Comparison of ENCODE assay signal across 10 mouse cellular contexts in the genomic region with DNA sequence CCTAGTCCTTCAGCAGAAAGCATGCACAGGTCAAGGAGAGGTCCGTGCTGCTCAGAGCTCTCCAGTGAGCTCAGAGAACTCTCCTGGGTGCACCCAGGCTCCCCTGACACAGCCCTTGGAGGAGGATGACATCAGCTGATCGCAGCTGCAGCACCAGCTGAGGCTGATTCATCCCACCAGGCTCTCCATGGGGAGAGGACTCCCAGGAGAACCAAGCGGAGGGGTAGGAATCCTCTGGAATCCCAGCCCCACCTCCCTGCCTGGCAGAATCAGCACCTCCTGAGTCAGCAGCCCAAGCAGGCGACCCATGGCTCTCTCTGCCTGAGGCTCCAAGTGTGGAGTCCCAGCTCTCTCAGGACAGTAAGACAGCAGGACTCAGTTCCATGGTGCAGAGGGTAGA. TPM values are rescaled to one million over a fixed set of nuclear protein-coding genes. Genes with fewer than 3 reads are reported as not detected.
A peak's percentile ranks its signal among the peaks of the same experiment; 100 is the strongest.
DNase-seq lines count a peak whose midpoint lies in the region; ATAC-seq and TF ChIP-seq lines count a peak whose summit lies in the region.
"Had no signal": no experiment of that assay in that cellular context is flagged by ENCODE, and none has a peak within 500 bp of the region (broad histone marks: within the 10 kb centered on the region; RNA-seq: fewer than 3 reads in every experiment).

No protein-coding gene starts in this region.

- no peak overlapping the region for H3K4me2 ChIP-seq in intestine, embryonic 15.5 days (replicated peaks)
- no peak overlapping the region for H3K4me2 ChIP-seq in intestine, embryonic 16.5 days (ENCODE audit: low read depth, low read length)
- no peak overlapping the region for H3K4me2 ChIP-seq in liver, postnatal 0 days (ENCODE audit: low read depth, low read length)
- H3K4me2 ChIP-seq: stomach, embryonic 15.5 days had no signal

- peaks cover 6% of the 10 kb centered on the region; the same call in 1 of the 2 replicates for H3K4me1 ChIP-seq in intestine, embryonic 15.5 days (replicated peaks)
- H3K4me1 ChIP-seq in intestine, embryonic 16.5 days (ENCODE audit: control insufficient read depth, insufficient read depth, low read length): peaks cover 10% of the 10 kb centered on the region
- 0 out of 2 replicates have a peak, but pooled peaks cover 2% of the 10 kb centered on the region for H3K4me1 ChIP-seq in liver, postnatal 0 days (ENCODE audit: insufficient read depth)

- peak; percentile 49; the same call in 1 of the 2 replicates for ATAC-seq in intestine, embryonic 15.5 days
- ATAC-seq in intestine, embryonic 16.5 days: no peak
- no peak for ATAC-seq in erythroblast, adult 5-6 weeks (replicated peaks; ENCODE audit: low FRiP score, poor library complexity, severe bottlenecking)
- no peak for ATAC-seq in liver, postnatal 0 days

- H3K36me3 ChIP-seq in intestine, embryonic 15.5 days: no peaks in the 10 kb centered on the region
- H3K36me3 ChIP-seq in intestine, embryonic 16.5 days (ENCODE audit: control insufficient read depth, insufficient read depth, low read length): no peaks in the 10 kb centered on the region
- no peaks in the 10 kb centered on the region for H3K36me3 ChIP-seq in liver, postnatal 0 days (replicated peaks; ENCODE audit: insufficient read depth, low read length)
- H3K36me3 ChIP-seq: stomach, embryonic 15.5 days had no signal

- DNase-seq in MN1 (ENCODE audit: low spot score): peak; percentile 95
- peak; percentile 82 to 85 for DNase-seq in adrenal gland, postnatal 36 days
- DNase-seq in left cerebral cortex, adult 18-20 months (ENCODE audit: low spot score in 2 of 2): peak; percentile 72 to 76
- no peak for DNase-seq in liver, postnatal 0 days
- DNase-seq in thymus, postnatal 0 days (ENCODE audit: low spot score): no peak

- TF ChIP-seq EP300 in liver, postnatal 0 days (IDR thresholded peaks at IDR 0.05; ENCODE audit: low read depth): no peak

- no peak overlapping the region for H3K4me3 ChIP-seq in intestine, embryonic 15.5 days (replicated peaks)
- no peak overlapping the region for H3K4me3 ChIP-seq in intestine, embryonic 16.5 days (ENCODE audit: low read length)
- no peak overlapping the region for H3K4me3 ChIP-seq in liver, postnatal 0 days (ENCODE audit: low read depth, low read length)
- H3K4me3 ChIP-seq: megakaryocyte, embryonic 14.5 days; stomach, embryonic 15.5 days had no signal

- no peaks in the 10 kb centered on the region for H3K9me3 ChIP-seq in intestine, embryonic 15.5 days
- no peaks in the 10 kb centered on the region for H3K9me3 ChIP-seq in intestine, embryonic 16.5 days (ENCODE audit: control insufficient read depth, low read length)
- no peaks in the 10 kb centered on the region for H3K9me3 ChIP-seq in liver, postnatal 0 days (ENCODE audit: low read length)
- H3K9me3 ChIP-seq: megakaryocyte, embryonic 14.5 days; stomach, embryonic 15.5 days had no signal

- H3K27ac ChIP-seq in intestine, embryonic 15.5 days: no peak overlapping the region
- no peak overlapping the region for H3K27ac ChIP-seq in intestine, embryonic 16.5 days (ENCODE audit: low read length)
- H3K27ac ChIP-seq in liver, postnatal 0 days (ENCODE audit: low read depth): no peak overlapping the region
- H3K27ac ChIP-seq: stomach, embryonic 15.5 days had no signal

- no peak overlapping the region for H3K9ac ChIP-seq in intestine, embryonic 15.5 days
- H3K9ac ChIP-seq in intestine, embryonic 16.5 days (ENCODE audit: low read depth, low read length): no peak overlapping the region
- H3K9ac ChIP-seq in liver, postnatal 0 days (replicated peaks): no peak overlapping the region
- H3K9ac ChIP-seq: stomach, embryonic 15.5 days had no signal

- TF ChIP-seq CTCF in liver, postnatal 0 days (IDR thresholded peaks at IDR 0.05; ENCODE audit: low read depth): no peak

- H3K27me3 ChIP-seq in intestine, embryonic 15.5 days (replicated peaks): no peaks in the 10 kb centered on the region
- no peaks in the 10 kb centered on the region for H3K27me3 ChIP-seq in intestine, embryonic 16.5 days (replicated peaks; ENCODE audit: control insufficient read depth, insufficient read depth, low read length)
- no peaks in the 10 kb centered on the region for H3K27me3 ChIP-seq in liver, postnatal 0 days (ENCODE audit: insufficient read depth, low read length)
- H3K27me3 ChIP-seq: stomach, embryonic 15.5 days had no signal

- WGBS in intestine, embryonic 15.5 days: 30% methylated on average over 4 of the region's 4 CpGs
- 43% methylated on average over 4 of the region's 4 CpGs for WGBS in intestine, embryonic 16.5 days
- 51% methylated on average over 4 of the region's 4 CpGs for WGBS in liver, postnatal 0 days (ENCODE audit: insufficient replicate concordance)

RNA-seq across cellular contexts. Expression of a gene that starts 12.6 kb away (rescaled TPM):
- 9.6 and 12.6 TPM in 2 replicates for polyA plus RNA-seq in intestine, embryonic 15.5 days (2015; fragmentation: Nextera tagmentation; extraction: Ambion mirVana)
- 7.1 and 8.1 TPM in 2 replicates for polyA plus RNA-seq in intestine, embryonic 16.5 days (2015; fragmentation: Nextera tagmentation; extraction: Ambion mirVana)
- 10 to 100 TPM; 33.3 to 34.0 TPM for total RNA-seq in adrenal gland, postnatal 36 days (2021)
- 10 to 100 TPM; 90.8 to 94.2 TPM for total RNA-seq in left cerebral cortex, adult 18-20 months (2021)
- total RNA-seq in erythroblast, adult 5-6 weeks (2015; ENCODE audit: low replicate concordance): 5.6 and 6.0 TPM in 2 replicates
- total RNA-seq in erythroblast, adult 5-6 weeks (2017; ENCODE audit: low replicate concordance): 5.4 and 5.7 TPM in 2 replicates
- 4.0 and 5.0 TPM in 2 replicates for polyA plus RNA-seq in liver, postnatal 0 days (2015; fragmentation: Nextera tagmentation; extraction: Ambion mirVana)
- 4.1 and 6.2 TPM in 2 replicates for polyA plus RNA-seq in thymus, postnatal 0 days (2015; fragmentation: Nextera tagmentation; extraction: Ambion mirVana)

RNA-seq across cellular contexts. Expression of a gene that starts 41.2 kb away (rescaled TPM):
- 1.5 and 2.1 TPM in 2 replicates for polyA plus RNA-seq in intestine, embryonic 15.5 days (2015; fragmentation: Nextera tagmentation; extraction: Ambion mirVana)
- 1.6 and 2.1 TPM in 2 replicates for polyA plus RNA-seq in intestine, embryonic 16.5 days (2015; fragmentation: Nextera tagmentation; extraction: Ambion mirVana)
- not detected for total RNA-seq in adrenal gland, postnatal 36 days (2021)
- total RNA-seq in left cerebral cortex, adult 18-20 months (2021): under 1 TPM; 0.35 to 0.42 TPM
- total RNA-seq in erythroblast, adult 5-6 weeks (2015; ENCODE audit: low replicate concordance): not detected in 2 replicates
- total RNA-seq in erythroblast, adult 5-6 weeks (2017; ENCODE audit: low replicate concordance): not detected in 2 replicates
- polyA plus RNA-seq in liver, postnatal 0 days (2015; fragmentation: Nextera tagmentation; extraction: Ambion mirVana): not detected in 2 replicates
- 2.2 and 3.6 TPM in 2 replicates for polyA plus RNA-seq in thymus, postnatal 0 days (2015; fragmentation: Nextera tagmentation; extraction: Ambion mirVana)

RNA-seq across cellular contexts. Expression of a gene that starts 52.5 kb away (rescaled TPM):
- 36.8 and 40.4 TPM in 2 replicates for polyA plus RNA-seq in intestine, embryonic 15.5 days (2015; fragmentation: Nextera tagmentation; extraction: Ambion mirVana)
- 31.5 and 32.7 TPM in 2 replicates for polyA plus RNA-seq in intestine, embryonic 16.5 days (2015; fragmentation: Nextera tagmentation; extraction: Ambion mirVana)
- total RNA-seq in adrenal gland, postnatal 36 days (2021): 10 to 100 TPM; 39.9 to 41.1 TPM
- total RNA-seq in left cerebral cortex, adult 18-20 months (2021): 10 to 100 TPM; 30.6 to 33.4 TPM
- 16.1 and 23.0 TPM in 2 replicates for total RNA-seq in erythroblast, adult 5-6 weeks (2015; ENCODE audit: low replicate concordance)
- total RNA-seq in erythroblast, adult 5-6 weeks (2017; ENCODE audit: low replicate concordance): 35.7 and 38.2 TPM in 2 replicates
- 13.9 and 15.2 TPM in 2 replicates for polyA plus RNA-seq in liver, postnatal 0 days (2015; fragmentation: Nextera tagmentation; extraction: Ambion mirVana)
- 37.0 and 38.1 TPM in 2 replicates for polyA plus RNA-seq in thymus, postnatal 0 days (2015; fragmentation: Nextera tagmentation; extraction: Ambion mirVana)

RNA-seq across cellular contexts. Expression of a gene that starts 53.0 kb away (rescaled TPM):
- 29.2 and 29.9 TPM in 2 replicates for polyA plus RNA-seq in intestine, embryonic 15.5 days (2015; fragmentation: Nextera tagmentation; extraction: Ambion mirVana)
- 27.8 and 28.8 TPM in 2 replicates for polyA plus RNA-seq in intestine, embryonic 16.5 days (2015; fragmentation: Nextera tagmentation; extraction: Ambion mirVana)
- 10 to 100 TPM in 1 of 2 experiments, 1 to 10 TPM in 1; 5.9 to 11.6 TPM for total RNA-seq in adrenal gland, postnatal 36 days (2021)
- 10 to 100 TPM; 25.6 to 27.1 TPM for total RNA-seq in left cerebral cortex, adult 18-20 months (2021)
- total RNA-seq in erythroblast, adult 5-6 weeks (2015; ENCODE audit: low replicate concordance): 0.84 TPM in 1 of 2 replicates, not detected in the other
- 1.3 and 5.0 TPM in 2 replicates for total RNA-seq in erythroblast, adult 5-6 weeks (2017; ENCODE audit: low replicate concordance)
- polyA plus RNA-seq in liver, postnatal 0 days (2015; fragmentation: Nextera tagmentation; extraction: Ambion mirVana): 2.9 and 4.2 TPM in 2 replicates
- 17.6 and 17.9 TPM in 2 replicates for polyA plus RNA-seq in thymus, postnatal 0 days (2015; fragmentation: Nextera tagmentation; extraction: Ambion mirVana)

RNA-seq across cellular contexts. Expression of a gene that starts 55.9 kb away (rescaled TPM):
- polyA plus RNA-seq in intestine, embryonic 15.5 days (2015; fragmentation: Nextera tagmentation; extraction: Ambion mirVana): 0.58 and 0.71 TPM in 2 replicates
- polyA plus RNA-seq in intestine, embryonic 16.5 days (2015; fragmentation: Nextera tagmentation; extraction: Ambion mirVana): 0.62 TPM in 2 replicates
- under 1 TPM; 0.07 to 0.13 TPM for total RNA-seq in adrenal gland, postnatal 36 days (2021)
- 1 to 10 TPM; 1.1 TPM for total RNA-seq in left cerebral cortex, adult 18-20 months (2021)
- total RNA-seq in erythroblast, adult 5-6 weeks (2015; ENCODE audit: low replicate concordance): 0.58 TPM in 1 of 2 replicates, not detected in the other
- under 0.01 and 0.42 TPM in 2 replicates for total RNA-seq in erythroblast, adult 5-6 weeks (2017; ENCODE audit: low replicate concordance)
- 0.07 and 0.13 TPM in 2 replicates for polyA plus RNA-seq in liver, postnatal 0 days (2015; fragmentation: Nextera tagmentation; extraction: Ambion mirVana)
- polyA plus RNA-seq in thymus, postnatal 0 days (2015; fragmentation: Nextera tagmentation; extraction: Ambion mirVana): 0.48 and 0.75 TPM in 2 replicates

Comparison
In these comparisons a context has a peak if more than half of its experiments do, and no peak if none do; other contexts are left out.
1. DNase-seq: peak in MN1 (single experiment), adrenal gland, postnatal 36 days (2 of 2) and left cerebral cortex, adult 18-20 months (2 of 2); none in liver, postnatal 0 days (single experiment) and thymus, postnatal 0 days (single experiment).